Mouse (Mus musculus) layer of hippocampus, adult 9-11 months (tissue): Measurements from ENCODE around the gene Zfp758.
A peak's percentile ranks its signal among the peaks of the same experiment; 100 is the strongest.
"Not testable (repeated sequence)": the region's sequence is repeated elsewhere in the genome, so short reads cannot be mapped to it uniquely, and the experiment has no call there.

Experiments used
- DNase-seq: peaks from one replicate; pipeline ENCODE4 v3.0.0; 2022

Zfp758 gene

DNA sequence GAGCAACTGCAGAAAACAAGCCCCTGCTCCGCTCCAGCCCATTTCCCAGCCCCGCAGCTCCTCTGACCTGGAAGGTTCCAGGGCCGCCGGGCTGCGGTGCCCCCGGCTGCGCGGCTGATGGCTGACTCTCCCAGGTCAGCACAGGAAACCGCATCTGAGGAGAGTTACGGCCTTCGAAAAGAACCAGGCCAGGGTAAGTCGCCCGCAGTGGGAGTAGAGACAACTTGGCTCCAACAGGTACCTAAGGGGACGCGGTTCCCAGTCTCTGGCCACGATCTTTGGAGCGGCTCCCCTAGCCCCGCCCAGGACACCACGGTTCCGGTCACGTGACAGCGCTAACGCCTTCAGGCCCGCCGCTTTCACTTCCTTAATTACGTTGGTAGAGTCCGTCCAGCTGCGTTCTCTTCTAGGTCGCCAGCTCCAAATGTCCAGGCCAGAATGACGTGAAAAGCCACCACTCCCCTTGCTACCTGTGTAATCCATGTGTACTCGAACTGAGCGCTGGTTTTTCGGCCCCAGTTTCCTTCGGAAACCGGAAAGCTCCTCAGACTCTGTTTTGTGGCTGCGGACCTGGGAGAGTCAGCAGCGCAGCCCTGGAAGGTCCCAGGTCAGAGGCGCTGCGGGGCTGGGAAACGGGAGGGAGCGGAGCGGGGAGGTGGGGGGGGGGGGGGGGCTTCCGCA lies at the start of gene Zfp758, which contains the start of gene Zfp944:
Gene Zfp758 (plus strand): TSS at position 353 of the 681 bp plus-strand sequence.
Gene Zfp944 (minus strand): TSS at position 300 of the 681 bp plus-strand sequence.
- DNase-seq, result peak; percentile 14

DNA sequence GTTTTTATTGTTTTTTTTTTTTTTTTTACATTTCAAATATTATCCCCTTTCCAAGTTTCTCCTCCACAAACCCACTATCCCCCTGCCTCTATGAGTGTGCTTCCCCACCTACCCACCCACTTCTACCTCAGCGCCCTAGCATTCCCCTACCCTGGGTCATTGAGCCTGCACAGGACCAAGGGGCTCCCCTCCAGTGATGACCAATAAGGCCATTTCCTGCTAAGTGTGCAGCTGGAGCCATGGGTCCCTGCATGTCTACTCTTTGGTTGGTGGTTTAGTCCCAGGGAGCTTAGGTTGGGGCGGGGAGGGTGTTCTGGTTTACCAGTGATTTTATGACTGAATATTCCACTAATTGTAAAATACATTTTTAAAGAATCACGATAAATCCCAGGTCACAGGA lies 47.0 kb upstream of the Zfp758 start:
- not testable (repeated sequence) for DNase-seq

DNA sequence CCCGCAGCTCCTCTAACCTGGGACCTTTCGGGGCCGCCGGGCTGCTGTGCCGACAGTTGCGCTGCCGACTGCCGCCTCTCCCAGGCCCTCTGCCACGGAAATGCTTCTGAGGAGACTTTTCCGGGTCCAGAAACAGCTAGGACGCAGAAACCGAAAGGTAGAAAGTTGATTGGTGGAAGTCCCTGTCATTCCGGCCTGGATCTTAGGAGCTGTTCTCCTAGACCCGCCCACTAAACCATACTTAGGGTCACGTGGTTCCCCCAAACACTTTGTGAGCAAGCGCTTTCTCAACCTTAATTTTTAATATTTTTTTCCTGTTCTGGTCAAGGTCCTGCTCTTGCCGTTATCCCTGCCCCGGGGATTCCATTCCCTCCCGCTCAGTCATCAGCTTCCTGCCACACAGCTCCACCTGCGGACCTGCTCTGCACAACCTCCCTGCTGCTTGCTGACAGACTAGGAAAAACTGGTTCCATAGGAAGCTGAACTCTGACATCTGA lies 46.5 kb upstream of the Zfp758 start, which contains the start of gene CT030661.1:
Gene CT030661.1 (minus strand): TSS at position 108 of the 497 bp plus-strand sequence.
- peak; percentile 97 for DNase-seq

DNA sequence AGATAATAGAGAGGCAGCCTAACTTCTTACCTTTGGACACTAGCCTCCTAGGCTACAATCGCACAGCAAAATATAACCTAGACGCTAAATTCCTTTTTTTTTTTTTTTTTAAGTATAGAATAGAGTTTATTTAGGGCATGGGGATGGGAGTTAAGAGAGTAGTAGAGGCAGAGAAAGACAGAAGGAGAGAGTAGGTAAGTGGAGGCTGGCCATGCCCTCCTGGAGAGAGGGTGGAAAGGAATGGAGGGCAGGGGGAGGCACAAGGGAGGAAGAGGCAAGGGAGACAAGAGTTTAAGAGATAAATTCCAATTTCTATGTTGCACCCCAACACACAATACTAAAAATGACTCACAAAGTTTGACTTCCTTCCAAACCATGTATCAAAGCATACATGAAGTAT lies 46.0 kb upstream of the Zfp758 start:
- not testable (repeated sequence) for DNase-seq

- DNase-seq, result no peak
These were observed 8.5 kb upstream of the Zfp758 start for GRCm38 (mm10) chr17:22352794-22353193.

- no peak for DNase-seq
These were observed 681 bp upstream of the Zfp758 start for GRCm38 (mm10) chr17:22360572-22360971.

GRCm38 (mm10) chr17:22363895-22364294 lies 2.6 kb downstream of the Zfp758 start:
- no peak for DNase-seq

GRCm38 (mm10) chr17:22410756-22411155 lies 49.5 kb downstream of the Zfp758 start:
- peak; percentile 4 for DNase-seq

DNA sequence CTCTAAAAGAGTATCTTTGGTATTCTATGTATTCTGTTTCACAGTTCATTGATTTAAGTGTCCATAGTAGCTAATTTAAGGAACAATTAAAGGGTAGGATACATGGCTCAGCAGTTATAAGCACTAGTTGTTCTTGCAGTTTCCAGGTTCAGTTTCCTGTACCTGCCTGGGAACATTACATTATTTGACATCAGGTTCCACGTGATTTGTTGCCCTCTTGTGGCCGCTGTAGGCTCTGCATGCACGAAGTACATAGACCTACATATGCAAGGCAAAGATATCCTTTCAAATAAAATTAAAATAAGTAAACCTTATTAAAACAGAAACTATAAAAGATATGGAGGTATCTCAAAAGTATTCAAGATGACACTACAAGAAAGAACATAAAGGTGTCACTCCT lies 56.3 kb downstream of the Zfp758 start:
- DNase-seq, result peak; percentile 5

DNA sequence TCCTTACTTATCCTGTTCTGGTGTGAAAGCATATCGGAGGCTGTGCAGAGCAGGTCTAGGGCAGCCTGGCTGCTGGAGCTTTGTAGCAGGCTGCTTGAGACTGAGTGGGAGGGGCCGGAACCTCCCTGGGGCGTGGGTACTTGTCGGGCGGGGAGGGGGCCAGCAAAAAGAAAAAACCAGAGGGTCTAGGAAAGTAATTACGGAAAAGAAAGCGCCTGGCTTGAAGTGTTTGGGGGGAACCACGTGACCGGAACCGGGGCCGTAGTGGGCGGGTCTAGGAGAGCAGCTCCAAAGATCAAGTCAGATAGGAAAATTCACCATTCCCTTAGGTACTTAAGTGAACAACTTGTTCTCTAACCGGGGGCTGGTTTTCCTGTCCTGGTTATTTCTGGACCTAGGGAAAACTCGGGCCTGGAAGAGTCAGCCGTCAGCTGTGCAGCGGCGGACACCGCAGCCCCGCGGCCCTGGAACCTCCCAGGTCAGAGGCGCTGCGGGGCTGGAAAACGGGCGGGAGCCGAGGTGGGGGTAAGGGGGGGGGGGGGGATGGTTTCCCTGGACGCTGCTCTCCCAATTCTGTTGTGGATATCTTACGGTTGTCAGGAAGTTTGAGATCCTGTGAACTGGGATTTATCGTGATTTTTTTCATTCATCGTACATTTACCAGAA lies 62.8 kb downstream of the Zfp758 start, which contains the start of gene Zfp946:
Gene Zfp946 (plus strand): TSS at position 271 of the 666 bp plus-strand sequence.
- peak; percentile 76 for DNase-seq

- no peak for DNase-seq
These were observed 63.5 kb downstream of the Zfp758 start for GRCm38 (mm10) chr17:22424636-22425354.
